ENCODE assay signal across 8 mouse cellular contexts in genomic region chr15:96459741-96460450, GRCm38 (mm10). TPM values are rescaled to one million over a fixed set of nuclear protein-coding genes. Genes with fewer than 3 reads are reported as not detected.
DNase-seq lines count a peak whose midpoint lies in the region; ATAC-seq and TF ChIP-seq lines count a peak whose summit lies in the region.

No protein-coding gene starts in this region.

- under 1% methylated on average over 65 of the region's 71 CpGs for WGBS in heart, embryonic 15.5 days
- under 1% methylated on average over 63 of the region's 71 CpGs for WGBS in lung, embryonic 14.5 days
- WGBS in neural tube, embryonic 15.5 days, result 0% methylated on average over 70 of the region's 71 CpGs

- H3K27ac ChIP-seq in brown adipose tissue, adult 24 weeks (replicated peaks; ENCODE audit: low read depth, low read length), result peak overlapping the region; percentile 94
- peak overlapping the region; percentile 100 for H3K27ac ChIP-seq in heart, embryonic 15.5 days
- H3K27ac ChIP-seq in lung, embryonic 14.5 days (ENCODE audit: low read depth), result peak overlapping the region; percentile 100
- H3K27ac ChIP-seq in neural tube, embryonic 15.5 days (replicated peaks), result peak overlapping the region; percentile 97

- peaks cover 53% of the 10 kb centered on the region for H3K4me1 ChIP-seq in E14TG2a.4 (replicated peaks; ENCODE audit: low read depth, low read length)
- H3K4me1 ChIP-seq in brown adipose tissue, adult 24 weeks (ENCODE audit: control insufficient read depth, insufficient read depth, insufficient read length, low read length), result peaks cover 5% of the 10 kb centered on the region; the same call in 1 of the 2 replicates
- peaks cover 44% of the 10 kb centered on the region for H3K4me1 ChIP-seq in heart, embryonic 15.5 days (replicated peaks)
- H3K4me1 ChIP-seq in lung, embryonic 14.5 days (ENCODE audit: insufficient read depth), result 0 out of 2 replicates have a peak, but pooled peaks cover 10% of the 10 kb centered on the region
- peaks cover 34% of the 10 kb centered on the region for H3K4me1 ChIP-seq in neural tube, embryonic 15.5 days

- H3K9me3 ChIP-seq in E14TG2a.4 (ENCODE audit: low read length), result peaks cover 6% of the 10 kb centered on the region
- no peaks in the 10 kb centered on the region for H3K9me3 ChIP-seq in heart, embryonic 15.5 days (replicated peaks)
- H3K9me3 ChIP-seq in lung, embryonic 14.5 days (ENCODE audit: low read depth, low read length), result no peaks in the 10 kb centered on the region
- no peaks in the 10 kb centered on the region for H3K9me3 ChIP-seq in neural tube, embryonic 15.5 days (replicated peaks)

- H3K4me3 ChIP-seq in E14TG2a.4 (replicated peaks; ENCODE audit: low read length), result peak overlapping the region; percentile 89
- H3K4me3 ChIP-seq in brown adipose tissue, adult 24 weeks (ENCODE audit: insufficient read depth, low read depth, low read length), result peak overlapping the region; percentile 98
- H3K4me3 ChIP-seq in heart, embryonic 15.5 days, result peak overlapping the region; percentile 87
- peak overlapping the region; percentile 89 for H3K4me3 ChIP-seq in lung, embryonic 14.5 days (ENCODE audit: low read depth, low read length)
- H3K4me3 ChIP-seq in neural tube, embryonic 15.5 days (replicated peaks), result peak overlapping the region; percentile 82

- ATAC-seq in erythroid progenitor cell, adult 5-6 weeks (replicated peaks; ENCODE audit: low FRiP score, poor library complexity, severe bottlenecking), result peak; percentile 50
- ATAC-seq in heart, embryonic 15.5 days (replicated peaks; ENCODE audit: insufficient number of reproducible peaks, insufficient read depth, low FRiP score, low read depth), result peak; percentile 34
- ATAC-seq in lung, embryonic 14.5 days (ENCODE audit: insufficient read depth), result peak; percentile 42
- ATAC-seq in neural tube, embryonic 15.5 days (ENCODE audit: low FRiP score), result peak; percentile 33

- no peak for TF ChIP-seq CTCF in E14TG2a.4 (conservative IDR thresholded peaks at IDR 0.05; ENCODE audit: low read length)
- no peak for TF ChIP-seq CTCF in lung, embryonic 14.5 days (IDR thresholded peaks at IDR 0.05; ENCODE audit: low read depth)

- H3K36me3 ChIP-seq in E14TG2a.4 (ENCODE audit: insufficient read depth, low read length), result peaks cover 15% of the 10 kb centered on the region
- H3K36me3 ChIP-seq in heart, embryonic 15.5 days, result no peaks in the 10 kb centered on the region
- no peaks in the 10 kb centered on the region for H3K36me3 ChIP-seq in lung, embryonic 14.5 days (ENCODE audit: insufficient read depth)
- no peaks in the 10 kb centered on the region for H3K36me3 ChIP-seq in neural tube, embryonic 15.5 days

- peak overlapping the region; percentile 67 for H3K4me2 ChIP-seq in heart, embryonic 15.5 days
- peak overlapping the region; percentile 94 for H3K4me2 ChIP-seq in lung, embryonic 14.5 days
- peak overlapping the region; percentile 69 for H3K4me2 ChIP-seq in neural tube, embryonic 15.5 days

- no peaks in the 10 kb centered on the region for H3K27me3 ChIP-seq in E14TG2a.4 (ENCODE audit: insufficient read depth, low read length)
- H3K27me3 ChIP-seq in heart, embryonic 15.5 days, result no peaks in the 10 kb centered on the region
- no peaks in the 10 kb centered on the region for H3K27me3 ChIP-seq in lung, embryonic 14.5 days (ENCODE audit: insufficient read depth, low read length)
- H3K27me3 ChIP-seq in neural tube, embryonic 15.5 days (replicated peaks), result no peaks in the 10 kb centered on the region

- H3K9ac ChIP-seq in heart, embryonic 15.5 days, result peak overlapping the region; percentile 95
- peak overlapping the region; percentile 98 for H3K9ac ChIP-seq in lung, embryonic 14.5 days
- H3K9ac ChIP-seq in neural tube, embryonic 15.5 days (replicated peaks), result peak overlapping the region; percentile 74

- peak; percentile 80 for DNase-seq in kidney, postnatal 14 days
- peak; percentile 70 for DNase-seq in lung, embryonic 14.5 days
- DNase-seq in testis, postnatal 14 days (ENCODE audit: low spot score), result peak; percentile 76

RNA-seq across cellular contexts. Expression of gene Scaf11, which starts 0.7 kb away (rescaled TPM):
- polyA plus RNA-seq in brown adipose tissue, adult 24 weeks (2012; ENCODE audit: insufficient read depth, insufficient read length, missing spikeins), result 28.7 and 29.0 TPM in 2 replicates
- 91.4 and 99.5 TPM in 2 replicates for total RNA-seq in erythroid progenitor cell, adult 5-6 weeks (2015; ENCODE audit: low replicate concordance)
- 122 and 172 TPM in 2 replicates for total RNA-seq in erythroid progenitor cell, adult 5-6 weeks (2017; ENCODE audit: low replicate concordance)
- 51.8 and 55.1 TPM in 2 replicates for polyA plus RNA-seq in heart, embryonic 15.5 days (2015; fragmentation: Nextera tagmentation; extraction: Ambion mirVana)
- polyA plus RNA-seq in lung, embryonic 14.5 days (2014; fragmentation: Nextera tagmentation; extraction: Ambion mirVana), result 112 and 116 TPM in 2 replicates
- 43.8 and 51.4 TPM in 2 replicates for polyA plus RNA-seq in neural tube, embryonic 15.5 days (2015; fragmentation: Nextera tagmentation; extraction: Ambion mirVana)

Comparison
In these comparisons a context has a peak if more than half of its experiments do, and no peak if none do; other contexts are left out.
1. Peak in every context shown above with its lines: DNase-seq, ATAC-seq, H3K4me3 ChIP-seq and H3K27ac ChIP-seq.